Mouse (Mus musculus): Measurements from ENCODE around the gene Ddx58. TPM values are rescaled to one million over a fixed set of nuclear protein-coding genes. Genes with fewer than 3 reads are reported as not detected.

Ddx58 gene
- polyA plus RNA-seq, 1 experiment, result 19.9 TPM

DNA sequence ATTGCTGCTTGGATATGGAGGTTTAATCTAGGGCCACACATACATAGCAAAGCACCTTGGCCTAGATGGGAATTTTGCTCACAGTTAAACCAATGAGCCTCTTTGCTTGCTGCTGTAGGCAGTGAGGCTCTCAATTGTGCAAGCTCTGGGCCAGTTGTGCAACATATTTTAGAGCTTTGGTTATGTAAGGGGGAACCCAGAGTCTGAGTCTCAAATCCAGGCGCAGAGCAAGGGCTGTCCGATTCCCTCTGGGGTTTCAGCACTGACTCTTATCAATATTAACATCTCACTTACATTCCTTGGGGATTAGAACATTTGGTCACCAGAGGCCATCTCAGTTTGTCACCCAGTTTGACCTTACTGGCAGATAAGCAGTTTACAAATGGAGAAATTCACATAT is 83.5 kb downstream of the Ddx58 start:
- H3K4me3 ChIP-seq (ENCODE audit: low read depth, low read length), result no peak overlapping the region
- no peaks in the 10 kb centered on the region for H3K27me3 ChIP-seq (ENCODE audit: control insufficient read depth, insufficient read depth, low read length)
- H3K27ac ChIP-seq (ENCODE audit: insufficient read depth, low read depth, low read length), result 0 out of 2 replicates have a peak overlapping the region, but pooled peaks have one; percentile 9
- 63% methylated on average over 2 of the region's 2 CpGs for WGBS
- peaks cover 2% of the 10 kb centered on the region; the same call in 1 of the 2 replicates for H3K36me3 ChIP-seq (ENCODE audit: control insufficient read depth, insufficient read depth, low read length)
- H3K4me1 ChIP-seq (ENCODE audit: control insufficient read depth, insufficient read depth, insufficient read length, low read length), result peaks cover 4% of the 10 kb centered on the region; the same call in 1 of the 2 replicates
- TF ChIP-seq CTCF (IDR thresholded peaks at IDR 0.05; ENCODE audit: extremely low read depth, insufficient read length, insufficient replicate concordance, low read depth, low read length), result no peak
- no peak for TF ChIP-seq POLR2A (IDR thresholded peaks at IDR 0.05; ENCODE audit: low read depth, low read length)

- Histone ChIP-seq H3K4me1 (ENCODE audit: control insufficient read depth, insufficient read depth, insufficient read length, low read length) (peaks cover 4% of the 10 kb centered on the region; the same call in 1 of the 2 replicates), H3K4me3 (ENCODE audit: low read depth, low read length) (no peak overlapping the region), H3K36me3 (ENCODE audit: control insufficient read depth, insufficient read depth, low read length) (peaks cover 2% of the 10 kb centered on the region; the same call in 1 of the 2 replicates), H3K27ac (ENCODE audit: insufficient read depth, low read depth, low read length) (0 out of 2 replicates have a peak overlapping the region, but pooled peaks have one; percentile 9), H3K27me3 (ENCODE audit: control insufficient read depth, insufficient read depth, low read length) (no peaks in the 10 kb centered on the region)
- 81% methylated on average over 13 of the region's 13 CpGs for WGBS
- TF ChIP-seq POLR2A (IDR thresholded peaks at IDR 0.05; ENCODE audit: low read depth, low read length), result no peak
- TF ChIP-seq CTCF (IDR thresholded peaks at IDR 0.05; ENCODE audit: extremely low read depth, insufficient read length, insufficient replicate concordance, low read depth, low read length), result no peak
Observed at GRCm38 (mm10) chr4:40155467-40155999, 84.1 kb downstream of the Ddx58 start.

DNA sequence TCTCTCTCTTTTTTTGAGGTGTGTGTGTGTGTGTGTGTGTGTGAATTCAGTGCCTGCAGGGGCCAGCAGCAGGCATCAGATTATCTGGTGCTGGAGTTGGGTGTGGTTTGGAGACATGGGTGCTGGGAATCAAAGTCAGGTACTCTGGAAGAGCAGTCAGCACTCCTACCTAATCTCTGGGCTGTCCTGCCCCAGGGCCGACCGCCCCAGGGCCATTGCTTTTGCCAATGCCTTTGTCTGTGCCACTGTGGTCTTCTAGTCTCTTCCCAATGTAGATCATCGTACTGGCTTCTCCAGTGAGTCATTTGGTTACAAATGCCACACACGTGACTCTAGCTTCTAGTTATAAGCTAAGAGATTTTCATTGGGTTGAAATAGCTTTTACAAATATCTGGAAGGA is 84.9 kb downstream of the Ddx58 start:
- H3K4me1 ChIP-seq (ENCODE audit: control insufficient read depth, insufficient read depth, insufficient read length, low read length), result peaks cover 4% of the 10 kb centered on the region; the same call in 1 of the 2 replicates
- no peak overlapping the region for H3K4me3 ChIP-seq (ENCODE audit: low read depth, low read length)
- no peak overlapping the region for H3K27ac ChIP-seq (ENCODE audit: insufficient read depth, low read depth, low read length)
- peaks cover 2% of the 10 kb centered on the region; the same call in 1 of the 2 replicates for H3K36me3 ChIP-seq (ENCODE audit: control insufficient read depth, insufficient read depth, low read length)
- no peaks in the 10 kb centered on the region for H3K27me3 ChIP-seq (ENCODE audit: control insufficient read depth, insufficient read depth, low read length)
- WGBS, result 87% methylated on average over 4 of the region's 4 CpGs
- no peak for TF ChIP-seq POLR2A (IDR thresholded peaks at IDR 0.05; ENCODE audit: low read depth, low read length)
- TF ChIP-seq CTCF (IDR thresholded peaks at IDR 0.05; ENCODE audit: extremely low read depth, insufficient read length, insufficient replicate concordance, low read depth, low read length), result no peak

Other genes starting within 250 kb of the Ddx58 start
- gene Aco1, start 96.7 kb downstream of the Ddx58 start, polyA plus RNA-seq (2012; rRNA removed), result 26.2 and 58.2 TPM in 2 replicates
- gene Smim27, start 29.8 kb upstream of the Ddx58 start, polyA plus RNA-seq (2012; rRNA removed), result 7.8 and 17.5 TPM in 2 replicates
- gene Topors, start 30.0 kb upstream of the Ddx58 start, polyA plus RNA-seq (2012; rRNA removed), result 1.1 and 1.5 TPM in 2 replicates
- gene Ndufb6, start 39.6 kb upstream of the Ddx58 start, polyA plus RNA-seq (2012; rRNA removed), result 69.4 and 70.1 TPM in 2 replicates
- gene Tmem215, start 232.4 kb upstream of the Ddx58 start, polyA plus RNA-seq (2012; rRNA removed), result 0.23 TPM in 1 of 2 replicates, not detected in the other

Data from small intestine, adult 2 months (tissue).